Mouse (Mus musculus) ES-E14 (cell line): Measurements from ENCODE around the gene Nmt1.

Source experiments
- HCFC1 ChIP-seq: IDR thresholded peaks from 2 replicates; pipeline ENCODE4 v1.6.1; 2012; ENCODE audit warnings: low read length, inconsistent platforms, borderline replicate concordance; ENCODE audit not compliant: insufficient read depth
- MAFK ChIP-seq: IDR thresholded peaks from 2 replicates; pipeline ENCODE4 v1.6.1; 2014; ENCODE audit warnings: mild to moderate bottlenecking, low read depth, low read length, inconsistent platforms; ENCODE audit not compliant: insufficient read depth
- ZC3H11A ChIP-seq: IDR thresholded peaks from 2 replicates; pipeline ENCODE4 v1.6.1; 2012; ENCODE audit warnings: low read depth, mild to moderate bottlenecking, inconsistent platforms, low read length, borderline replicate concordance
- ZNF384 ChIP-seq: IDR thresholded peaks from 2 replicates; pipeline ENCODE4 v1.6.1; 2012; ENCODE audit warnings: low read depth, low read length, inconsistent platforms

GRCm38 (mm10) chr11:103113005-103113404, 85.0 kb downstream of the Nmt1 start:
- TF ChIP-seq ZNF384 (no peak), ZC3H11A (no peak), HCFC1 (no peak; the same call in 1 of the 2 replicates), MAFK (no peak)
